Mouse (Mus musculus) brain, embryonic 14.5 days (tissue): ENCODE results near the gene Nuak1. TPM values are rescaled to one million over a fixed set of nuclear protein-coding genes. Genes with fewer than 3 reads are reported as not detected.

Experiments used
- DNase-seq: peaks from one replicate; pipeline ENCODE4 v3.0.0-alpha.2; 2011; ENCODE audit warnings: low read depth
- CTCF ChIP-seq: fragments of 200-500 bp; IDR thresholded peaks from 2 replicates; pipeline ENCODE4 v1.5.1; 2012; ENCODE audit warnings: inconsistent platforms, mild to moderate bottlenecking, moderate library complexity, borderline replicate concordance; ENCODE audit not compliant: insufficient read depth, insufficient read length; ENCODE audit errors: extremely low read depth
- POLR2A ChIP-seq: fragments of 200-500 bp; IDR thresholded peaks from 2 replicates; pipeline ENCODE4 v1.6.1; 2012; ENCODE audit warnings: mild to moderate bottlenecking, inconsistent platforms, borderline replicate concordance; ENCODE audit not compliant: poor library complexity, insufficient read depth, insufficient read length, severe bottlenecking; ENCODE audit errors: extremely low read depth
- polyA plus RNA-seq: library from polyadenylated mRNA; depleted of rRNA; stranded (reverse); fragments of >200 nt; gene quantifications from 2 replicates; pipeline ENCODE4 v1.2.3, GENCODE M21; 2012

The Nuak1 gene
- polyA plus RNA-seq, 1 experiment: 52.9 TPM

- DNase-seq: no peak
- TF ChIP-seq CTCF: no peak
- no peak for TF ChIP-seq POLR2A
Observed at GRCm38 (mm10) chr10:84397276-84397675, 43.1 kb downstream of the Nuak1 start.

GRCm38 (mm10) chr10:84395885-84396659, 44.3 kb downstream of the Nuak1 start:
- peak; percentile 62 for DNase-seq
- TF ChIP-seq POLR2A: no peak
- TF ChIP-seq CTCF: no peak

- TF ChIP-seq POLR2A: no peak
- TF ChIP-seq CTCF: no peak
- no peak for DNase-seq
Observed at GRCm38 (mm10) chr10:84395259-84395658, 45.1 kb downstream of the Nuak1 start.

- no peak for DNase-seq
- no peak for TF ChIP-seq CTCF
- TF ChIP-seq POLR2A: no peak
Observed at GRCm38 (mm10) chr10:84393881-84394280, 46.5 kb downstream of the Nuak1 start.

GRCm38 (mm10) chr10:84393405-84393804, 47.0 kb downstream of the Nuak1 start:
- no peak for DNase-seq
- TF ChIP-seq POLR2A (no peak), CTCF (no peak)

- DNase-seq: peak; percentile 66
- TF ChIP-seq POLR2A (no peak), CTCF (no peak)
Observed at GRCm38 (mm10) chr10:84392723-84393081, 47.7 kb downstream of the Nuak1 start.

- peak; percentile 64 for DNase-seq
- TF ChIP-seq CTCF: peak; percentile 41; the same call in 1 of the 2 replicates
- TF ChIP-seq POLR2A: no peak
Observed at GRCm38 (mm10) chr10:84392027-84392722, 48.2 kb downstream of the Nuak1 start.

- no peak for TF ChIP-seq POLR2A
- TF ChIP-seq CTCF: no peak
- DNase-seq: no peak
Observed at GRCm38 (mm10) chr10:84389707-84390106, 50.7 kb downstream of the Nuak1 start.

GRCm38 (mm10) chr10:84388357-84389141, 51.8 kb downstream of the Nuak1 start:
- TF ChIP-seq POLR2A (no peak), CTCF (no peak)

GRCm38 (mm10) chr10:84387338-84387737, 53.1 kb downstream of the Nuak1 start:
- TF ChIP-seq CTCF (no peak), POLR2A (no peak)
- peak; percentile 89 for DNase-seq

More at GRCm38 (mm10) chr10:84388357-84389141, 51.8 kb downstream of the Nuak1 start:
- DNase-seq: peak; percentile 63
